Mouse (Mus musculus): ENCODE measurements around the gene Osbpl9.

Osbpl9 gene

GRCm38 (mm10) chr4:109128971-109129370 lies 73.1 kb downstream of the Osbpl9 start:
- no peak for DNase-seq

GRCm38 (mm10) chr4:109128017-109128416 lies 74.1 kb downstream of the Osbpl9 start:
- DNase-seq, result no peak

- DNase-seq, result no peak
These were observed 75.1 kb downstream of the Osbpl9 start for GRCm38 (mm10) chr4:109126834-109127564.

- no peak for DNase-seq
These were observed 76.2 kb downstream of the Osbpl9 start for GRCm38 (mm10) chr4:109125746-109126425.

GRCm38 (mm10) chr4:109122830-109123555 lies 79.1 kb downstream of the Osbpl9 start:
- peak; percentile 45 to 69 for DNase-seq

- DNase-seq, result no peak
These were observed 81.3 kb downstream of the Osbpl9 start for GRCm38 (mm10) chr4:109120735-109121134.

GRCm38 (mm10) chr4:109119641-109120125 lies 82.4 kb downstream of the Osbpl9 start:
- DNase-seq, result no peak

GRCm38 (mm10) chr4:109118327-109118659 lies 83.8 kb downstream of the Osbpl9 start:
- DNase-seq, result no peak

- DNase-seq, result peak; percentile 96 to 97
These were observed 84.3 kb downstream of the Osbpl9 start for GRCm38 (mm10) chr4:109117596-109118326.

- DNase-seq, result no peak
These were observed 85.1 kb downstream of the Osbpl9 start for GRCm38 (mm10) chr4:109116938-109117337.

GRCm38 (mm10) chr4:109116494-109116893 lies 85.6 kb downstream of the Osbpl9 start:
- DNase-seq, result peak; percentile 87 to 90

GRCm38 (mm10) chr4:109115742-109116141 lies 86.3 kb downstream of the Osbpl9 start:
- DNase-seq, result no peak

GRCm38 (mm10) chr4:109114308-109114707 lies 87.8 kb downstream of the Osbpl9 start:
- DNase-seq, result no peak

- peak; percentile 28 to 69 for DNase-seq
These were observed 89.1 kb downstream of the Osbpl9 start for GRCm38 (mm10) chr4:109112915-109113505.

- DNase-seq, result no peak
These were observed 91.1 kb downstream of the Osbpl9 start for GRCm38 (mm10) chr4:109110978-109111377.

- no peak for DNase-seq
These were observed 92.4 kb downstream of the Osbpl9 start for GRCm38 (mm10) chr4:109109686-109110085.

- DNase-seq, result no peak
These were observed 93.1 kb downstream of the Osbpl9 start for GRCm38 (mm10) chr4:109109012-109109411.

GRCm38 (mm10) chr4:109106594-109106993 lies 95.5 kb downstream of the Osbpl9 start:
- DNase-seq, result no peak

GRCm38 (mm10) chr4:109106034-109106433 lies 96.0 kb downstream of the Osbpl9 start:
- peak in 1 of 2 experiments; percentile 44 for DNase-seq

GRCm38 (mm10) chr4:109105254-109105653 lies 96.8 kb downstream of the Osbpl9 start:
- DNase-seq, result no peak

- DNase-seq, result peak in 1 of 2 experiments; percentile 30
These were observed 98.8 kb downstream of the Osbpl9 start for GRCm38 (mm10) chr4:109103145-109103883.

- no peak for DNase-seq
These were observed 99.5 kb downstream of the Osbpl9 start for GRCm38 (mm10) chr4:109102574-109102973.

Data from lung, adult 18-20 months (tissue).